Mouse (Mus musculus) thymus, adult 2 months (tissue): ENCODE measurements around the gene Foxl1.

Source experiments
- CTCF ChIP-seq: fragments of 200-500 bp; IDR thresholded peaks from 2 replicates; pipeline ENCODE4 v1.5.1; 2012; ENCODE audit warnings: mild to moderate bottlenecking, control low read depth, low read length, moderate library complexity, borderline replicate concordance; ENCODE audit not compliant: control insufficient read depth, poor library complexity, insufficient read depth; ENCODE audit errors: extremely low read depth
- POLR2A ChIP-seq: fragments of 200-500 bp; IDR thresholded peaks from 2 replicates; pipeline ENCODE4 v1.6.1; 2012; ENCODE audit warnings: mild to moderate bottlenecking, low read length, control low read depth, moderate library complexity; ENCODE audit not compliant: control insufficient read depth, poor library complexity, insufficient read depth; ENCODE audit errors: extremely low read depth

- TF ChIP-seq POLR2A (peak; percentile 75; the same call in 1 of the 2 replicates), CTCF (no peak)
Observed at GRCm38 (mm10) chr8:121107668-121108656, 19.8 kb upstream of the Foxl1 start, which contains the start of gene Mthfsd.
